Mouse (Mus musculus) heart, adult 2 months (tissue): Measurements from ENCODE around the gene Fsd1l.

Experiments used
- CTCF ChIP-seq: fragments of 200-600 bp; IDR thresholded peaks from 2 replicates; pipeline ENCODE4 v1.8.1; 2022; ENCODE audit warnings: antibody characterized with exemption, mild to moderate bottlenecking, moderate library complexity
- EP300 ChIP-seq: fragments of 200-500 bp; IDR thresholded peaks from 2 replicates; pipeline ENCODE4 v1.6.1; 2011; ENCODE audit warnings: low read depth, low read length, control low read depth; ENCODE audit not compliant: insufficient read depth

DNA sequence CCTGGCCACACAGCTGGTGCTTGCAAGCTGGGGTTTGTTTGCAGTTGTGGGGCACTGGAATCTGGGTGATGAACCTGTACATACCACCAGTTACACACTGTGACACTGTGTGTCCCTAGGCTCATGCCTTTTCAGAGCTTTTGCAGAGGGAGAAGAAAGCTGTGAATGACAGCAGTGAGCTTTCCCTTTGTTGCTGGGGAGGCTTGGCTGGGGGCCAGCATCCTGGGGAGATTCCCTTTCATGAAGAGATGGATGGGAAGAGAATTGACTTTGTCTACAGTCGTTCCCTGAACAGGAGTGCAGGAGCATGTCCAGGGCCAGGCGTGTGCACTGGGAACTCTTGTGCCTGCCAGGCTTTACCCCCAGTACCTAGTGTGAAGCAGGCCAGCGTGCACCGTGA is 6.5 kb upstream of the Fsd1l start:
- TF ChIP-seq CTCF (no peak), EP300 (no peak)
